Mouse (Mus musculus): ENCODE results near the gene Gm34653. TPM values are rescaled to one million over a fixed set of nuclear protein-coding genes. Genes with fewer than 3 reads are reported as not detected.

Gm34653 gene
- total RNA-seq (2023), result not detected

GRCm38 (mm10) chr2:34832766-34833457 lies at the start of gene Gm34653:
Gene Gm34653, plus strand, starts transcription at chr2:34833007.

GRCm38 (mm10) chr2:34799357-34800256 lies 33.2 kb upstream of the Gm34653 start, which contains the start of gene Rabepk:
Gene Rabepk, minus strand, starts transcription at chr2:34799912.

GRCm38 (mm10) chr2:34825827-34826459 lies 6.9 kb upstream of the Gm34653 start, which contains the start of gene Fbxw2:
Gene Fbxw2, minus strand, starts transcription at chr2:34826311.

GRCm38 (mm10) chr2:34874271-34874670 lies 41.5 kb downstream of the Gm34653 start, which contains the start of gene Cutal:
Gene Cutal, plus strand, starts transcription at chr2:34874396.

GRCm38 (mm10) chr2:34874816-34875345 lies 42.1 kb downstream of the Gm34653 start, which contains the start of gene Psmd5:
Gene Psmd5, minus strand, starts transcription at chr2:34874968.

Other genes starting within 250 kb of the Gm34653 start
- gene Gapvd1, start 77.8 kb upstream of the Gm34653 start, total RNA-seq (2023), result 115 TPM
- gene Hspa5, start 61.0 kb upstream of the Gm34653 start, total RNA-seq (2023), result 547 TPM
- gene Rabepk, start 33.1 kb upstream of the Gm34653 start, total RNA-seq (2023), result 12.8 TPM
- 125 TPM for gene Fbxw2, start 6.7 kb upstream of the Gm34653 start, total RNA-seq (2023)
- not detected for gene Cutal, start 41.4 kb downstream of the Gm34653 start, total RNA-seq (2023)
- gene Psmd5, start 42.0 kb downstream of the Gm34653 start, total RNA-seq (2023), result 28.9 TPM
- gene Phf19, start 81.0 kb downstream of the Gm34653 start, total RNA-seq (2023), result 2.9 TPM
- gene Traf1, start 128.8 kb downstream of the Gm34653 start, total RNA-seq (2023), result 188 TPM
- not detected for gene Hc, start 228.4 kb downstream of the Gm34653 start, total RNA-seq (2023)